Mouse (Mus musculus) limb, embryonic 15.5 days (tissue): ENCODE results near the gene Dnajb12. TPM values are rescaled to one million over a fixed set of nuclear protein-coding genes. Genes with fewer than 3 reads are reported as not detected.
"Not testable (repeated sequence)": the region's sequence is repeated elsewhere in the genome, so short reads cannot be mapped to it uniquely, and the experiment has no call there.

Experiments
- ATAC-seq: fragments of 200-750 bp; cut with Nextera tagmentation; 2 replicates; pipeline ENCODE4 v1.8.0; 2017; ENCODE audit warnings: low read depth, moderate TSS enrichment; ENCODE audit not compliant: insufficient number of reproducible peaks, low FRiP score, low TSS enrichment
- H3K27ac ChIP-seq: fragments of 300-500 bp; sonication (generic); 2 replicates; pipeline ENCODE4 v1.5.1; 2015; ENCODE audit warnings: moderate library complexity, mild to moderate bottlenecking, inconsistent platforms
- H3K27me3 ChIP-seq: fragments of 300-500 bp; sonication (generic); 2 replicates; pipeline ENCODE4 v1.6.1; 2015; ENCODE audit warnings: inconsistent platforms
- H3K36me3 ChIP-seq: fragments of 300-500 bp; sonication (generic); 2 replicates; pipeline ENCODE4 v1.6.1; 2015; ENCODE audit warnings: inconsistent platforms
- H3K4me1 ChIP-seq: fragments of 300-500 bp; sonication (generic); 2 replicates; pipeline ENCODE4 v1.6.1; 2015; ENCODE audit warnings: inconsistent platforms
- H3K4me2 ChIP-seq: fragments of 300-500 bp; sonication (generic); 2 replicates; pipeline ENCODE4 v1.6.1; 2015; ENCODE audit warnings: mild to moderate bottlenecking, inconsistent platforms
- H3K4me3 ChIP-seq: fragments of 300-500 bp; sonication (generic); 2 replicates; pipeline ENCODE4 v1.5.1; 2015; ENCODE audit warnings: mild to moderate bottlenecking, inconsistent platforms
- H3K9ac ChIP-seq: fragments of 300-500 bp; sonication (generic); 2 replicates; pipeline ENCODE4 v1.6.1; 2015; ENCODE audit warnings: inconsistent platforms
- H3K9me3 ChIP-seq: fragments of 300-500 bp; sonication (generic); 2 replicates; pipeline ENCODE4 v1.6.1; 2016; ENCODE audit warnings: inconsistent platforms
- WGBS: fragments of 180-500 bp; shearing (Covaris S2); methylation state at CpG from one replicate; pipeline ENCODE4 v1.1.7; 2015; 5-methylcytosine and 5-hydroxymethylcytosine counted together
- polyA plus RNA-seq: library from polyadenylated mRNA; unstranded; fragments of >200 nt; fragmentation: Nextera tagmentation; extraction: Ambion mirVana; gene quantifications from 2 replicates; pipeline ENCODE4 v1.2.1, GENCODE M21; 2015

The Dnajb12 gene
- polyA plus RNA-seq, 1 experiment from 2014 or later, result 19.5 TPM

DNA sequence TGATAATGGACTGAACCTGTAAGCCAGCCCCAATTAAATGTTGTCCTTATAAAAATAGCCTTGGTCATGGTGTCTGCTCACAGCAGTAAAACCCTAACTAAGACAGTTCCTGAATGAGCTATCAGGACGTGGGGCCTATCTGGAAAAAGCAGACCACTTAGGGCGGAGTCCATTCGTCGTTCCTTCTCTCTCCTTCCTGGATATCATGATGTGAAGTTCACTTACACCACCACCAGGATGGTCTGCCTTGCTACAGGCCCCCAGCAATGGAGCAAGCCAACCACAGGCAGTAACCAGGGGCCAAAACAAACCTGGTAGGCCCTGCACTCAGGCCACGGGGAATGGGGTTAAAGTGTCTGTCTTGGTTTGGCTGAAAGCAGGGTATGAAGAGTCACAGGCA lies 5.7 kb upstream of the Dnajb12 start:
- Histone ChIP-seq H3K36me3 (no peaks in the 10 kb centered on the region), H3K4me1 (peaks cover 1% of the 10 kb centered on the region), H3K4me2 (no peak overlapping the region), H3K27ac (no peak overlapping the region), H3K9ac (no peak overlapping the region), H3K27me3 (no peaks in the 10 kb centered on the region), H3K4me3 (no peak overlapping the region), H3K9me3 (no peaks in the 10 kb centered on the region)
- 69% methylated on average over 5 of the region's 5 CpGs for WGBS
- ATAC-seq, result no peak

DNA sequence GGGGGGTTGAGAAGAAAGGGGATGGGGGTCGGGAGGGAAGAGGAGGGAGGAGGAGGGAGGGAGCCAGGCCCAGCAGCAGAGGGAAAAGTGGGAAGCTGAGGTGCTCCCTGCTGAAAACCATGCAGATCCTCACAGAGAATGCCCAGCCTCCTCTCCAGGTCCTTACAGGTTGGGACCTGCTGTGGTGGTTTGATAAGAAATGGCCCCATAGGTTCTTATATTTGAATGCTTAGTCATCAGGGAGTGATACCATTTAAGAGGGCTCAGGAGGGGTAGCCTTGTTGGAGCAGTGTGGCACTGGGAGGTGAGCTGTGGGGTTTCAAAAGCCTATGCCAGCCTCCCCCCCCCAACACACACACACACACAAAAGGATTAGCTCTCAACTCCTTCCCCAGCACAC lies 4.0 kb upstream of the Dnajb12 start:
- Histone ChIP-seq H3K9me3 (no peaks in the 10 kb centered on the region), H3K4me3 (no peak overlapping the region), H3K27me3 (no peaks in the 10 kb centered on the region), H3K4me2 (no peak overlapping the region), H3K4me1 (peaks cover 7% of the 10 kb centered on the region), H3K36me3 (no peaks in the 10 kb centered on the region), H3K9ac (no peak overlapping the region), H3K27ac (no peak overlapping the region)
- whole genome bisulfite sequencing, result 13% methylated on average over 1 of the region's 1 CpGs
- no peak for ATAC-seq

DNA sequence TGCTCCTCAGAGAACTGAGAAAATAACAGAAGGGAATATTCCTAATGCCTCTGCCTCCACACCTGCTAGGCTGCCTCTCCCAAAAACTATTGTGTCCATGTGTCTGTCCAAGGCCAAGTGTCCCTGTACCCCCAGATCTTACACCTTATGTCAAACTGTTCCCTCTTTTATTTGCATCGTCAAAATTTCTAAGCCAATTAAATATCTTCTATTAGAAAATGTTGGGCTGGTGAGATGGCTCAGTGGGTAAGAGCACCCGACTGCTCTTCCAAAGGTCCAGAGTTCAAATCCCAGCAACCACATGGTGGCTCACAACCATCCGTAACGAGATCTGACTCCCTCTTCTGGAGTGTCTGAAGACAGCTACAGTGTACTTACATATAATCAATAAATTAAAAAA lies 2.7 kb upstream of the Dnajb12 start:
- H3K4me1 ChIP-seq, result peaks cover 16% of the 10 kb centered on the region
- not testable (repeated sequence) for H3K9ac ChIP-seq, H3K4me3 ChIP-seq, H3K36me3 ChIP-seq, ATAC-seq, H3K4me2 ChIP-seq, H3K9me3 ChIP-seq, H3K27ac ChIP-seq, H3K27me3 ChIP-seq
- 91% methylated on average over 4 of the region's 4 CpGs for WGBS

DNA sequence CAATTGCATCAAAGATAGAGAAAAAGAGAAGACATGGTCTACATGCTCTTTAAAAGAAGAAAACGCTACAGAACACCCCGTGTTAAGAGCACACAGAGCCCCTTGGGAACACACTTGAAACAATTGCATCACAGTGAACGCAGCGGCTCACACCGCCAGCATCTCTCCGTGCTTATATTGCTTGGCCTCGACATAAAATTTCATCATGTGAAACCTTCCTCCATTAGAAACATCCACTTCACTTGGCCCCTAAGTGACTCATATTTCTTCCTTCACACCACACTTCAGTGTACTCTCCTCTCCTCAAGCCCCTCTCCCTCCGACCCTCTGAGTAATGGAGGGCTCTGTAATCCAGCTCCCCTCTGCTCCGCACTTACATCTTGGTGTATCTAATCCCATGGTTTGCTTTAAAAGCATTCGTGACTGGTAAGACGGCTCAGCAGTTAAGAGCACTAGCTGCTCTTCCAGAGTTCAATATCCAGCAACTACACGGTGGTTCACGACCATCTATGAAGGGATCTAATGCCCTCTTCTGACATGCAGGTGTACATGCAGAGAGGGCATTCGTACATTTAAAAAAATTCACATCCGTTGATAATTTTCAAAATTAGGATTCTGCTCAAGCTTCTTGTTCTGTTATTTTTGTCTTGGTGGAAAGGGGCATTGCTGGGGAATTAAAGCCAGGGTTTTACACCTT lies 1.8 kb upstream of the Dnajb12 start:
- ATAC-seq, result no peak
- no peaks in the 10 kb centered on the region for H3K9me3 ChIP-seq
- WGBS, result 71% methylated on average over 15 of the region's 15 CpGs
- H3K4me2 ChIP-seq, result no peak overlapping the region
- no peaks in the 10 kb centered on the region for H3K27me3 ChIP-seq
- peaks cover 19% of the 10 kb centered on the region for H3K4me1 ChIP-seq
- H3K36me3 ChIP-seq, result no peaks in the 10 kb centered on the region
- no peak overlapping the region for H3K27ac ChIP-seq
- no peak overlapping the region for H3K9ac ChIP-seq
- H3K4me3 ChIP-seq, result no peak overlapping the region

DNA sequence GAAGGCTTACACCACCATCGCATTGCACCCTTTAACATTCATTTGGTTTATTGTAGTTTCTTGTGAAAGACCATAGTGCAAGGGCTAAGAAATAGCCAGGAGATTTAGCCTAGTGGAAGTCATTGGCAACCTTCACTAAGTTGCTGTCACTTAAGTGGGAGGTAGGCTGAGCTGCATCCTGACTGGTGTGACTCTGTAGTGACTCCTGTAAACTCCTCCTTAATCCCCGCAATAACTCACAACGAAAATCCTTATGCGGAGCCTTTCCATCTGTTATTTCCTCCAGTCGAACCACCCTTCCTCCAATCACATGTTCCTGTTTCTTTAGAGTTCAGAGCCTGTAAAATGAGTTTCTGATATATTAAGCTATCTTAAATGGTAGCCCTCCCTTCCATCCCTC lies 533 bp upstream of the Dnajb12 start:
- H3K4me1 ChIP-seq, result peaks cover 19% of the 10 kb centered on the region
- peaks cover 6% of the 10 kb centered on the region; the same call in 1 of the 2 replicates for H3K36me3 ChIP-seq
- no peak; the same call in 1 of the 2 replicates for ATAC-seq
- WGBS, result 11% methylated on average over 5 of the region's 5 CpGs
- H3K9ac ChIP-seq, result peak overlapping the region; percentile 40
- H3K4me2 ChIP-seq, result peak overlapping the region; percentile 78
- no peaks in the 10 kb centered on the region for H3K9me3 ChIP-seq
- no peaks in the 10 kb centered on the region for H3K27me3 ChIP-seq
- H3K4me3 ChIP-seq, result peak overlapping the region; percentile 91
- peak overlapping the region; percentile 100 for H3K27ac ChIP-seq

DNA sequence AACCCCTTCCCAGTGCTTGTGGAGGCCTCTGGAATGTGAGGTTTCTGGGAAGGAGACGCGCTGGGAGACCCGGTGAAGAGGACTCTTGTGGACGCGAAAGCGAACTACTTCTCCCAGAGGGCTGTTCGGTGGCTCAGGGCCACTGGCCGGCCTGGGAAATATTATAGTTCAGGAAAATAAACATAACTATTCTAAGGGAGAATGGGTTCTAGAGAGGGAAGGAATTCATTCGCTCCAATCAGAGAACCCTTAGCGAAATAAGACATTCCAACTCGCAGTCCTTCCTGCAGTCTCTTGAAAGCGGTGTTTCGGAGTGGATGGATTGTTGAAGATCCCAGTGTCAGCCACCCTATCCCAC lies 652 bp downstream of the Dnajb12 start:
- WGBS, result under 1% methylated on average over 13 of the region's 13 CpGs
- Histone ChIP-seq H3K9me3 (no peaks in the 10 kb centered on the region), H3K27ac (peak overlapping the region; percentile 100), H3K27me3 (no peaks in the 10 kb centered on the region), H3K4me3 (peak overlapping the region; percentile 91), H3K4me2 (peak overlapping the region; percentile 78), H3K9ac (peak overlapping the region; percentile 97), H3K36me3 (peaks cover 10% of the 10 kb centered on the region), H3K4me1 (peaks cover 20% of the 10 kb centered on the region)
- ATAC-seq, result peak; percentile 37; the same call in 1 of the 2 replicates

DNA sequence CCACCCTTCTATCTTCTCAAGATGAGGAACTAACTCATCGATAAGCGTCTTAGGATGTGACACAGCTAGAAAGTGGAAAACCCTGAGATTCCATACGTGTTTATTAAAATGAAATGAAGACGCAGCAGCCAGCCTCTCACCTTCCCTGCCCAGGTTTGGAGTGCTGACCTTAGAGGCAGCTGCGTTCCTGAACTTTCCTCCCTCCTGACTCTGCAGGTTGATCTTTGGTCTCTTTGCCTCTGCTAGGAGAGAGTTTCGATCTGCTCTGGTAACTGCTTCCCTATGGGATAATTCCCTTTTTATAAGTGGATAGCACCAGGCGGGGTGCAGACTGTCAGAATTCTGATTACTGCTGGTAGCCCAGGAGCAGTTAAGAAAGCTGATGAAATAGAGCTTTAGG lies 1.5 kb downstream of the Dnajb12 start:
- WGBS, result 83% methylated on average over 7 of the region's 7 CpGs
- Histone ChIP-seq H3K4me1 (peaks cover 27% of the 10 kb centered on the region), H3K27me3 (no peaks in the 10 kb centered on the region), H3K27ac (peak overlapping the region; percentile 100; the same call in 1 of the 2 replicates), H3K36me3 (peaks cover 16% of the 10 kb centered on the region), H3K9me3 (no peaks in the 10 kb centered on the region), H3K4me2 (peak overlapping the region; percentile 78; the same call in 1 of the 2 replicates), H3K4me3 (peak overlapping the region; percentile 91), H3K9ac (no peak overlapping the region)
- ATAC-seq, result no peak

DNA sequence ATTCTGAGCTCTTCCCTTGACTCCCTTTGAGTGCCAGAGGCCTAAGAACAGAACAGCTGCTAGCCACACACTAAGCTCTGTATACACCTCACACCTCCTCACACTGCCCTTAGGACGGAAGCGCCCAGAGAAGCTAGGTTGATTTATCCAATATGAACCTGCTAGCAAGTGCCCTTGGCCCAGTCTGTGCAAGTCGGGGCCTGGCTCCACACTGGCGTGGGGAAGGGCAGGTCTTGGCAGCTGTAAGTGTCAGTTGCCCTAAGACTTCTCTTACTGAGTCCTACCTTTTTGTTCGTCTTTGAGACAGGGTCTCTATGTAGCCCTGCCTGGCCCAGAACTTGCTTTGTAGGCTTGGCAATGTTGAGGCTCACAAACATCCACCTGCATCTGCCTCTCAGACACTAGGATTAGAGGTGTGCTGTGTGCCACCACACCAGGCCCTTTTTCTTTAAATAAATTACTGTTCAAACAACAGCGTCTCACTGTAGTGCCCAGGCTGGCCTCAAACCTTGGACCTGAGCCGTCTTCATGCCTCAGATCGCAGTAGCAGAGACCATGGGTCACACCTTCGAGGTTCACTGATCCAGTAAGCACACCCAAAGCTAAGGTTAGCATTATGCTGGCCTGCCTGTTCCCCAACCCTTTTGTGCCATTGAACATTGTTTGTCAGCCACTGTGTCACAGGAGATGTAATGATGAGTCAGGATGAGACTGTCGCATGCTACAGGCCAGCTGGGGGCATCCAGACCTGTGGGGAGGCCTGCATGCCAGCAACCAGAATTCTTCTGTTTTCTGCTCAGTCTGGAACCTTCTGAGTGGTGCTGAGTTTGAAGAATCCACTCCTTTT lies 5.2 kb downstream of the Dnajb12 start:
- ATAC-seq, result no peak
- Histone ChIP-seq H3K27ac (no peak overlapping the region), H3K27me3 (no peaks in the 10 kb centered on the region), H3K36me3 (peaks cover 16% of the 10 kb centered on the region), H3K9ac (no peak overlapping the region), H3K4me1 (peaks cover 22% of the 10 kb centered on the region), H3K9me3 (no peaks in the 10 kb centered on the region), H3K4me3 (no peak overlapping the region), H3K4me2 (no peak overlapping the region)
- 86% methylated on average over 10 of the region's 10 CpGs for WGBS

DNA sequence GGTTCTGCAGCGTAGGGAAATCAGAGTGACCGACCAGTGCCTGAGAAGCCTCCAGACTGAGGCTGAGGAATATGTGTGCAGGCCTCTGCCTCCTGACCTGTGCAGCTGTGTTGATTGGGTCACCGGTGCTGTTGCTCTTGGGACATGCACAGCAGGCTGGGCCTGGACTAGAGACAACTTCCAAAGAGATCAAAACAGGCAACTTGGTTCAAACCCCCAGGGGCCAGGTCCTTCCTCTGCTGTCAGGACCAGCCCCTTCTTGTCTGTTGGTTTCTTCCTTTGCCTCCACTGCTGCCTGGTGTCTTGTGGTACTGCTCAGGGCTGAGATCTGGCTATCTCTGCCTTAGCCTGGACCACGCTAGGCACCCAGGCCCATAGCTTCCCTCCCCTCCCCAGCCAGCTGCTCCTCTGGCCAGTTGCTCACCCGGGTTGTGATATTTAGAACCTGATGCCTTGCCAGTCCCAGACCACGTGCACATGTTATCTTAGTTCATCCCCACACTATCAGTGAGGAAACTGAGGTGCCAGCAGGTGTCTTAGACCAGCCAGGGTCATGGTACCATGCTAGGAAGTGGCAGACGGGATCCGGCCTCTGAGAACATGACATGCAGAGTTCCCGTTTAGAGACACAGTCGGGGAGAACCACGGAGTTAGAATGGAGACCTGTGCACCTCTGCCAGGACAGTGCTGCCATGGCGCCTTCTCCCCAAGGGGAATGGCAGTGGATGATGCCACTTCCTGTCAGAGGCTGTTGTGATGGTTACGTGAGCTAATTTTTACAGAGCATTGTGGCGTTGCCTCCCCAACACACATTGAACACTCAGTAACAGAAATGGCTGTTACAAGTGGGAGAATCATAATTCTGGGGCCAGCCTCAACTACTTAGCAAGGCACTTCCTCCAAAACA lies 6.1 kb downstream of the Dnajb12 start:
- H3K4me2 ChIP-seq, result no peak overlapping the region
- H3K9me3 ChIP-seq, result no peaks in the 10 kb centered on the region
- no peak overlapping the region for H3K4me3 ChIP-seq
- ATAC-seq, result no peak
- whole genome bisulfite sequencing, result 89% methylated on average over 14 of the region's 14 CpGs
- no peak overlapping the region for H3K9ac ChIP-seq
- peaks cover 24% of the 10 kb centered on the region for H3K36me3 ChIP-seq
- H3K4me1 ChIP-seq, result peaks cover 19% of the 10 kb centered on the region
- H3K27me3 ChIP-seq, result no peaks in the 10 kb centered on the region
- H3K27ac ChIP-seq, result no peak overlapping the region

DNA sequence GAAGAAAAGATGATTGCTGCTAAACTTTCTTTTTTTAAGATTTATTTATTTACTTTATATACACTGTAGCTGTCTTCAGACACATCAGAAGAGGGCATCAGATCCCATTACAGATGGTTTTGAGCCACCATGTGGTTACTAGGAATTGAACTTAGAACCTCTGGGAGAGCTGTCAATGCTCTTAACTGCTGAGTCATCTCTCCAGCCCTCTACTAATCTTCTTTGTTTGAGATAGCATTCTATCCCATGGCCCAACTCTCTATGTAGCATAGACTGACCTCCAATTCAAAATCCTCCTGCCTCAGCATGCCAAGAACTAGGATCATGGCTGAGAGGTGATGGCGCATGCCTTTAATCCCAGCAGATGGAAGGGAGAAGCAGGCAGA lies 6.7 kb downstream of the Dnajb12 start:
- Histone ChIP-seq H3K27ac (no peak overlapping the region), H3K4me3 (no peak overlapping the region), H3K9me3 (no peaks in the 10 kb centered on the region), H3K9ac (no peak overlapping the region), H3K4me1 (peaks cover 13% of the 10 kb centered on the region), H3K36me3 (peaks cover 30% of the 10 kb centered on the region), H3K4me2 (no peak overlapping the region), H3K27me3 (no peaks in the 10 kb centered on the region)
- ATAC-seq, result no peak
- 100% methylated on average over 1 of the region's 1 CpGs for WGBS

DNA sequence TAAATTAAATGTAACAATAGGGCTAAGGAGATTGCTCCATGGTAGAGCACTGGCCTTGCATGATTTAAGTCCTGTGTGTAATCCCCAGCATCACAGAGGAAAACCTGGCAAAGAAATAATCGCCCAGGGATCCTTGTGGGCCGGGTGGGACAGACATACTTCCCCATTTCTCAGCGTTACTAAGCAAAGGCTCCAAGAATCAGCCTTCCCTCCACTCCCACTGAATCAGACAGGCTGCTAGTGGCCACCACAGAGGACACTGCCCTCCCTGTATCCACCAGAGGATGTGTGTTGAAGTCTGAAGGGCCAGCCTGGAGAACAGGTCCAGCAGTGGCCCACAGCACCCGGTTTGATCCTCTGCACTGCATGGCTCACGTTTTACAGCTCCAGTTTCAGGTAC lies 8.1 kb downstream of the Dnajb12 start:
- no peak overlapping the region for H3K4me3 ChIP-seq
- no peak overlapping the region for H3K27ac ChIP-seq
- H3K9me3 ChIP-seq, result no peaks in the 10 kb centered on the region
- H3K4me2 ChIP-seq, result no peak overlapping the region
- peaks cover 8% of the 10 kb centered on the region; the same call in 1 of the 2 replicates for H3K4me1 ChIP-seq
- ATAC-seq, result no peak
- H3K36me3 ChIP-seq, result peaks cover 43% of the 10 kb centered on the region
- WGBS, result 85% methylated on average over 5 of the region's 5 CpGs
- no peaks in the 10 kb centered on the region for H3K27me3 ChIP-seq
- H3K9ac ChIP-seq, result no peak overlapping the region
